Mouse (Mus musculus) heart, embryonic 13.5 days (tissue): ENCODE results near the gene Slc35e2. TPM values are rescaled to one million over a fixed set of nuclear protein-coding genes. Genes with fewer than 3 reads are reported as not detected.
"Not testable (repeated sequence)": the region's sequence is repeated elsewhere in the genome, so short reads cannot be mapped to it uniquely, and the experiment has no call there.

Source experiments
- ATAC-seq: fragments of 200-750 bp; cut with Nextera tagmentation; 2 replicates; pipeline ENCODE4 v1.8.0; 2017; ENCODE audit warnings: moderate TSS enrichment; ENCODE audit not compliant: insufficient number of reproducible peaks, low FRiP score, low TSS enrichment; ENCODE audit errors: extremely low read depth
- H3K27ac ChIP-seq: fragments of 300-500 bp; sonication (generic); replicated peaks from 2 replicates; pipeline ENCODE4 v1.5.1; 2015; ENCODE audit warnings: moderate library complexity, mild to moderate bottlenecking, inconsistent platforms
- H3K27me3 ChIP-seq: fragments of 300-500 bp; sonication (generic); replicated peaks from 2 replicates; pipeline ENCODE4 v1.6.1; 2015; ENCODE audit warnings: mild to moderate bottlenecking, inconsistent platforms
- H3K36me3 ChIP-seq: fragments of 300-500 bp; sonication (generic); 2 replicates; pipeline ENCODE4 v1.6.1; 2015; ENCODE audit warnings: mild to moderate bottlenecking, inconsistent platforms
- H3K4me1 ChIP-seq: fragments of 300-500 bp; sonication (generic); 2 replicates; pipeline ENCODE4 v1.6.1; 2015; ENCODE audit warnings: inconsistent platforms
- H3K4me2 ChIP-seq: fragments of 300-500 bp; sonication (generic); 2 replicates; pipeline ENCODE4 v1.6.1; 2015; ENCODE audit warnings: inconsistent platforms, mild to moderate bottlenecking, moderate library complexity
- H3K4me3 ChIP-seq: fragments of 300-500 bp; sonication (generic); 2 replicates; pipeline ENCODE4 v1.5.1; 2015; ENCODE audit warnings: moderate library complexity, mild to moderate bottlenecking, inconsistent platforms
- H3K9ac ChIP-seq: fragments of 300-500 bp; sonication (generic); 2 replicates; pipeline ENCODE4 v1.6.1; 2015; ENCODE audit warnings: inconsistent platforms, mild to moderate bottlenecking, moderate library complexity
- H3K9me3 ChIP-seq: fragments of 300-500 bp; sonication (generic); 2 replicates; pipeline ENCODE4 v1.6.1; 2016; ENCODE audit warnings: inconsistent platforms
- WGBS: fragments of 180-500 bp; shearing (Covaris S2); methylation state at CpG from one replicate; pipeline ENCODE4 v1.1.7; 2015; ENCODE audit warnings: mixed read lengths; 5-methylcytosine and 5-hydroxymethylcytosine counted together
- polyA plus RNA-seq: library from polyadenylated mRNA; unstranded; fragments of >200 nt; fragmentation: Nextera tagmentation; extraction: Ambion mirVana; gene quantifications from 2 replicates; pipeline ENCODE4 v1.2.1, GENCODE M21; 2015

Slc35e2 gene
- polyA plus RNA-seq, 1 experiment from 2014 or later: 6.2 TPM

GRCm38 (mm10) chr4:155564315-155565069 lies 36.7 kb upstream of the Slc35e2 start:
- WGBS: 15% methylated on average over 20 of the region's 20 CpGs
- Histone ChIP-seq H3K9ac (peak overlapping the region; percentile 85), H3K27ac (peak overlapping the region; percentile 93), H3K4me3 (peak overlapping the region; percentile 78), H3K36me3 (peaks cover 18% of the 10 kb centered on the region), H3K27me3 (no peaks in the 10 kb centered on the region), H3K4me1 (peaks cover 61% of the 10 kb centered on the region), H3K9me3 (no peaks in the 10 kb centered on the region), H3K4me2 (peak overlapping the region; percentile 83)
- ATAC-seq: no peak

GRCm38 (mm10) chr4:155566555-155566954 lies 34.7 kb upstream of the Slc35e2 start:
- ATAC-seq: no peak
- no peaks in the 10 kb centered on the region for H3K36me3 ChIP-seq
- H3K4me2 ChIP-seq: no peak overlapping the region
- H3K9me3 ChIP-seq: no peaks in the 10 kb centered on the region
- no peaks in the 10 kb centered on the region for H3K27me3 ChIP-seq
- H3K4me1 ChIP-seq: peaks cover 40% of the 10 kb centered on the region
- H3K4me3 ChIP-seq: no peak overlapping the region
- no peak overlapping the region for H3K27ac ChIP-seq
- no peak overlapping the region for H3K9ac ChIP-seq
- 52% methylated on average over 8 of the region's 8 CpGs for WGBS

GRCm38 (mm10) chr4:155568170-155568569 lies 33.0 kb upstream of the Slc35e2 start:
- 36% methylated on average over 2 of the region's 2 CpGs for WGBS

GRCm38 (mm10) chr4:155568632-155569370 lies 32.4 kb upstream of the Slc35e2 start:
- WGBS: 79% methylated on average over 7 of the region's 7 CpGs
- H3K9ac ChIP-seq: 0 out of 2 replicates have a peak overlapping the region, but pooled peaks have one; percentile 47
- no peak overlapping the region for H3K4me3 ChIP-seq
- H3K4me2 ChIP-seq: no peak overlapping the region
- H3K4me1 ChIP-seq: peaks cover 27% of the 10 kb centered on the region
- H3K36me3 ChIP-seq: peaks cover 5% of the 10 kb centered on the region; the same call in 1 of the 2 replicates
- no peak overlapping the region for H3K27ac ChIP-seq
- H3K27me3 ChIP-seq: no peaks in the 10 kb centered on the region
- no peaks in the 10 kb centered on the region for H3K9me3 ChIP-seq
- no peak for ATAC-seq

More at GRCm38 (mm10) chr4:155568170-155568569, 33.0 kb upstream of the Slc35e2 start:
- Histone ChIP-seq H3K27ac (no peak overlapping the region), H3K4me1 (peaks cover 27% of the 10 kb centered on the region), H3K4me2 (no peak overlapping the region), H3K9ac (no peak overlapping the region), H3K36me3 (no peaks in the 10 kb centered on the region), H3K9me3 (no peaks in the 10 kb centered on the region), H3K27me3 (no peaks in the 10 kb centered on the region), H3K4me3 (no peak overlapping the region)
- no peak for ATAC-seq

- 92% methylated on average over 6 of the region's 6 CpGs for WGBS
- ATAC-seq: no peak
Observed at GRCm38 (mm10) chr4:155569818-155570217, 31.4 kb upstream of the Slc35e2 start.

GRCm38 (mm10) chr4:155570315-155570714 lies 30.9 kb upstream of the Slc35e2 start:
- ATAC-seq, H3K4me3 ChIP-seq, H3K4me2 ChIP-seq, H3K27ac ChIP-seq, H3K36me3 ChIP-seq, H3K27me3 ChIP-seq, H3K9me3 ChIP-seq, H3K9ac ChIP-seq: not testable (repeated sequence)
- 90% methylated on average over 11 of the region's 11 CpGs for WGBS
- peaks cover 16% of the 10 kb centered on the region for H3K4me1 ChIP-seq

More at GRCm38 (mm10) chr4:155569818-155570217, 31.4 kb upstream of the Slc35e2 start:
- H3K27me3 ChIP-seq: no peaks in the 10 kb centered on the region
- no peak overlapping the region for H3K4me2 ChIP-seq
- H3K9ac ChIP-seq: no peak overlapping the region
- H3K27ac ChIP-seq: no peak overlapping the region
- H3K36me3 ChIP-seq: peaks cover 5% of the 10 kb centered on the region; the same call in 1 of the 2 replicates
- H3K4me1 ChIP-seq: peaks cover 21% of the 10 kb centered on the region
- H3K9me3 ChIP-seq: no peaks in the 10 kb centered on the region
- H3K4me3 ChIP-seq: no peak overlapping the region

- Histone ChIP-seq H3K27ac (no peak overlapping the region), H3K4me3 (no peak overlapping the region), H3K9me3 (no peaks in the 10 kb centered on the region), H3K27me3 (no peaks in the 10 kb centered on the region), H3K9ac (no peak overlapping the region), H3K4me2 (no peak overlapping the region), H3K36me3 (peaks cover 11% of the 10 kb centered on the region), H3K4me1 (peaks cover 7% of the 10 kb centered on the region)
- 61% methylated on average over 2 of the region's 2 CpGs for whole genome bisulfite sequencing
- ATAC-seq: no peak
Observed at GRCm38 (mm10) chr4:155571442-155571841, 29.8 kb upstream of the Slc35e2 start.

GRCm38 (mm10) chr4:155573155-155573554 lies 28.1 kb upstream of the Slc35e2 start:
- no peak overlapping the region for H3K4me3 ChIP-seq
- no peak overlapping the region for H3K9ac ChIP-seq
- no peaks in the 10 kb centered on the region for H3K27me3 ChIP-seq
- H3K9me3 ChIP-seq: no peaks in the 10 kb centered on the region
- peaks cover 27% of the 10 kb centered on the region for H3K36me3 ChIP-seq
- H3K27ac ChIP-seq: no peak overlapping the region
- ATAC-seq: no peak
- no peak overlapping the region for H3K4me2 ChIP-seq
- 83% methylated on average over 2 of the region's 2 CpGs for WGBS
- H3K4me1 ChIP-seq: peaks cover 6% of the 10 kb centered on the region

- peaks cover 34% of the 10 kb centered on the region for H3K36me3 ChIP-seq
- WGBS: 90% methylated on average over 9 of the region's 9 CpGs
- no peak overlapping the region for H3K4me3 ChIP-seq
- no peaks in the 10 kb centered on the region for H3K27me3 ChIP-seq
- no peak overlapping the region for H3K4me2 ChIP-seq
- no peak for ATAC-seq
- no peak overlapping the region for H3K9ac ChIP-seq
- H3K9me3 ChIP-seq: no peaks in the 10 kb centered on the region
- H3K4me1 ChIP-seq: peaks cover under 1% of the 10 kb centered on the region; the same call in 1 of the 2 replicates
- no peak overlapping the region for H3K27ac ChIP-seq
Observed at GRCm38 (mm10) chr4:155573876-155574275, 27.3 kb upstream of the Slc35e2 start.

GRCm38 (mm10) chr4:155574931-155575330 lies 26.3 kb upstream of the Slc35e2 start:
- no peak overlapping the region for H3K4me3 ChIP-seq
- H3K36me3 ChIP-seq: peaks cover 44% of the 10 kb centered on the region
- no peaks in the 10 kb centered on the region for H3K9me3 ChIP-seq
- H3K4me2 ChIP-seq: no peak overlapping the region
- no peak overlapping the region for H3K9ac ChIP-seq
- no peak overlapping the region for H3K27ac ChIP-seq
- H3K27me3 ChIP-seq: no peaks in the 10 kb centered on the region
- ATAC-seq: no peak
- H3K4me1 ChIP-seq: no peaks in the 10 kb centered on the region
- WGBS: 79% methylated on average over 11 of the region's 11 CpGs

- no peak overlapping the region for H3K4me2 ChIP-seq
- H3K4me1 ChIP-seq: no peaks in the 10 kb centered on the region
- H3K9ac ChIP-seq: no peak overlapping the region
- no peaks in the 10 kb centered on the region for H3K27me3 ChIP-seq
- ATAC-seq: no peak
- peaks cover 45% of the 10 kb centered on the region for H3K36me3 ChIP-seq
- no peaks in the 10 kb centered on the region for H3K9me3 ChIP-seq
- H3K27ac ChIP-seq: no peak overlapping the region
- no peak overlapping the region for H3K4me3 ChIP-seq
- WGBS: 88% methylated on average over 8 of the region's 8 CpGs
Observed at GRCm38 (mm10) chr4:155575521-155575920, 25.7 kb upstream of the Slc35e2 start.
